Mouse (Mus musculus) cerebellum, adult 9-10 months (tissue): ENCODE measurements at regions not wholly inside any gene's neighbourhood (a gene's known extent, or its start where the extent isn't known, plus 50 kb on each side); places are given as distances from the start of the nearest gene placed in this dataset.
"Not testable (repeated sequence)": the region's sequence is repeated elsewhere in the genome, so short reads cannot be mapped to it uniquely, and the experiment has no call there.

Experiments used
- DNase-seq: peaks from one replicate; pipeline ENCODE4 v3.0.0; 2022

- peak; percentile 56 for DNase-seq
These were observed 223.6 kb upstream of the Egfl6 start for GRCm38 (mm10) chrX:166809165-166809564.

- DNase-seq: no peak
These were observed 222.7 kb upstream of the Egfl6 start for GRCm38 (mm10) chrX:166808207-166808606.

DNA sequence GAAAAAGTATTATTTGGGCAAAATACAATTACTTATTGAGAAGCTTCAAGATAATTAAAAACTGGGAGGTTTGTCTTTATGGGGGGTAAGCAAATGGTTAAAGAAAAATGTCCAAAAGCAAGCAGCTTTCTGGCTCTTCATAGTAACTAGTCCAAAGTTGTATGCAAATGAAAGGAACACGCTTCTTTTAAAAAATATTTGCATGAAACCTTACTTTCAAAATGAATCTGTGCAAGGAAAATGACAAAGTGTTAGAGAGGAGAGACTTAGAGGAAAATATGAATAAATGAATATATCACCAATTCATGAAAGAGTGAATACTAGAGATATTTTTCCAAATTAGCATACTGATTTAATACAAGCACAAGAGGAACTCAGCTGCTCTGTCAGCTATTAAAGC, 220.4 kb upstream of the Egfl6 start:
- no peak for DNase-seq

DNA sequence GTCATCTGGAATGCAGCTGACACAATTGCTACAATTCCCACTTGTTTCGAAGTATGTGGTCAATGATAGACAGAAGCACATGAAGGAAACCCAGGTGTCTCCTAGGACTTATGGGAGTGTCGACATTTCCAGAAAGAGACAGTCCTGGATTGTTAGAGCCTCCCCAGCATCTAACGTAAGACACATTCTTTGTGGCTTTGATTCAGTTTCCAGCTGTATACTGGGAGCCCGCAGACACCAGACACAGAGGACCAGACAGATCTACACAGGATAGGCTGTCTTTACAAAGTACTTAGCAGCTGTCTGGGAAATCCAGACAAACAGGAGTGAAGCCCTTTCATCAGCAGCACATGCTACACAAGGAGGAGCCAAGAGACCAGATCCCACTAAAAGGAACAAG, 220.0 kb upstream of the Egfl6 start:
- no peak for DNase-seq

DNA sequence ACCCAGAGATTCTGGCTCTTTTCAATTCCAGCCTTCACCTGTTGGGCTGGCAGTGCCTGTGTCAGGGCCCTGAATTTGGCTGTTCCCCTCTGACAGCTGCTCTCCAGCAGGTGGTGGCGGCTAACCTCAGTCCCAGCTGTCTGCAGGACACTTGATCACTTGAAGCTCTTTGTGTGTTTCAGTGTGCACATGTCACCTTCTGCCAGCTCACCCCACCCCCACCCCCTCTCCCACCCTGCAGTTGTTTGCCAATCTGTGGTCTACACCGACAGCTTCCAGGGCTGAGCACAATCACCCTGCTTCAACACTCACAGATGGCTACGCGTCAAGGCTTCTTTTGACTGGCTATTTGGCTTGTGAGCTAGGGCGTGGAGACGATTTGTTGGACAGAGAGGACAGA, 217.7 kb upstream of the Egfl6 start:
- DNase-seq: peak; percentile 73

DNA sequence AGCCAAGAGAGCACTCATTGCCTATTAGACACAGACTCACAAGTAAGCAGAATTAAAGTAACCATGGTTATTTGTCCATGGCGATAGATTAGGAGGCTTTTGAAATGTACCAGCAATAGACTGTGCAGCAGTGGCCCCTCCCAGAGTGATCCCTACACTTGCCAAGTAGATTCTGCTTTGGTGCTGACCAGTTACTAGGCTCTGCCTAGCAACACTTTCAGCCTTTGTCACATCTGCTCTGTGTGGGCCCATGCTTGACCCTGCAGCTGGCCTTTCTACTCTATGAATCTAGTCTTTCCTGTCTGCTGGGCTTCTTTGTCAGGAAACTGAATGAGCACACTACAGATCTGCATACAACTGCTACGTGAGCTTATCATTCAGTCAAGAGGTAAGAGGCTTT, 215.5 kb upstream of the Egfl6 start:
- no peak for DNase-seq

DNA sequence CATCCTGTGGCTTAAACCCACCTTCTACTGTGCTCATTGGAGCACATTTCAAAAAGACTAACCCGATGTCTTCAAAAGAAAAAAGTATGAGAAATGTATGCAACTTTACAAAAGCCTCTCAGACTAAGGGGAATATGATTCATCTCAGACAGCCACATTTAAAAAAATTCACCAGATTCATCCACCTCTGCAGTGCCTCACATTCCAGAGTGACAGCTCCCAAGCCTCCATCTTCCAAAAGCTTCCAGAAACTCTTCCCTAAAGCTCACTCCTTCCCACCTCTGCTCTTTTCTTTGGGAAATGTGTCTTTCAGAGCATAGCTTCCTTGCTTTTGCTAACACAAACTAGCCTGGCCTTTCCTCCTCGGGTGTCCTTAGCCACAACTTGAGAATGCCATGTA, 210.1 kb upstream of the Egfl6 start:
- DNase-seq: no peak

- no peak for DNase-seq
These were observed 203.5 kb upstream of the Egfl6 start for GRCm38 (mm10) chrX:166789031-166789430.

DNA sequence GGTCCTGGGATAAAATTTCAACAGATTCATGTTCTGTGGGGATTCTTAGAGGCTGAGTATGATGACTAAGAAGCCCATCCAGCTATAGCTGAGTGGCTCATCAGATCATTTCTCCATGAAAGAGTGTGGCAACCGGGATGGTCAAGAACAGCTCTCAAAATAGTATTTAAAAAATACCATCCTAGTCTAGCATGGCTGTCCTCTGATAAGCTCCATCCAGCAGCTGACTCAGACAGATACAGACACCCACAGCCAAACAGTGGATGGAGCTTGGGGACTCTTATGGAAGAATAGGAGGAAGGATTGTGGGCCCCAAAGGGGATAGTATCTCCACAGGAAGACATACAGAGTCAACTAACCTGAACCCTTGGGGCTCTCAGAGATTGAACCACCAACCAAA, 201.6 kb upstream of the Egfl6 start:
- not testable (repeated sequence) for DNase-seq

- DNase-seq: no peak
These were observed 200.1 kb upstream of the Egfl6 start for GRCm38 (mm10) chrX:166785615-166786014.

DNA sequence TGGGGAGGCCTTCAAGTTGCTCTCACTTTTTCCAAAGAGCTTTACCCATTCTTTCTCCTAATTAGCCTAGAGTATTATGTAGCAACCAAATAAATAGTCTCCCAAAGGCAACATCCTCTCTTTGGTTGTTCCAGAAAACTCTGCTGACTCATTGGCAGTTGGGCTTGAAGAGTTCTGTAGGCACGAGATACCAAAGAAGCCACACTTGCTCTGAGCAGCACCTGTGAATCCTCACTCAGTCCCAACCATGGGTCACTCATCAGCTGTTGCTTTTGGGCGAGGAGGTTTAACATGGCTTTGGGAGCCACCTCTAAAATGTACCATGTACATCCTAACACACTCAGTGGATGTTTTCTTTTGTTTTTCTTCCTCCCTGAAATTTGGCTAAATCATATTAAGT, 197.9 kb upstream of the Egfl6 start:
- no peak for DNase-seq

DNA sequence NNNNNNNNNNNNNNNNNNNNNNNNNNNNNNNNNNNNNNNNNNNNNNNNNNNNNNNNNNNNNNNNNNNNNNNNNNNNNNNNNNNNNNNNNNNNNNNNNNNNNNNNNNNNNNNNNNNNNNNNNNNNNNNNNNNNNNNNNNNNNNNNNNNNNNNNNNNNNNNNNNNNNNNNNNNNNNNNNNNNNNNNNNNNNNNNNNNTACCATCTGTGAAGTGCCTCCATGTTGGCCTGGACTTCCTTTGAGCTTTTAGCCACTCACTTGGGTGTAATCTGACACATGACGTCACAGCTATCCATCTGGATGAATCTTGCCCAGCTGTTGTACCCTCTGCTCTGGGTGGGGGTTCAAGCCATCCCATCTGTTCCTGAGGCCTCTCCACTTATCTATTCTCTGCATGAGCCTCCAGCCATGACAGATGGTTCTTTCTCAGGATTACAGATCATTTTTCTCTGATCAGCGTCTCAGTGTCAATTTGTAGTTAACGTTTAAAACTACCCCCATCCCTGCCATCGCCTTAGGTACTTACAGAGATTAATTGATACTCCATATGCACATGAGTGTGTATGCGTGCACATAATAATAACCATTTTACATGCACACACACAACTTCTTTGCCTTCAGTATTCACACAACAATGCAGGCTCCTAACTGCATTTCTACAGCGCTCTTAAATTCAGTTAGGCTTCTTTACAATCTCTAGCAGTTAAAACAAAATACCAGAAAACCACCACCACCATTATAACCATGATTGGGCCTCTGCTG, 194.0 kb upstream of the Egfl6 start:
- no peak for DNase-seq

- no peak for DNase-seq
These were observed 187.9 kb upstream of the Egfl6 start for GRCm38 (mm10) chrX:166773408-166773854.

DNA sequence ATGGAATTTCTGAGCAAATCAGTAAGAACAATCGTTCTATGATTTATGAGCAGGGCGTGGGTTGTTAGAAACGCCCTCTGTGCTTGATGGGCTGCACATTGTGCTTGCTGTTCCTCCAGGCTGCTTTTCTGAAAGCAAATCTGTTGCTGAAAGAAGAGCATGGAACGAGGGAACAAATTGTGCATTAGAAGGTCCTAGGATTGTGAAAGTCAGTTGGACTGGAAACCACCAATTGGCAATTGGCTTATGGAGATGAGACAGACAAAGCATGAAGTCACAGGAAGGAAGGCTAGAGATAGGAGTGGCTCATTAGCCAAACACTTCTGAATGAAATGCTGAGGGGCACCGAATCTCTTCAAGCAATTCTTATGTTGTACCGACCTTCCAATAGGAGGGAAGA, 181.5 kb upstream of the Egfl6 start:
- no peak for DNase-seq

DNA sequence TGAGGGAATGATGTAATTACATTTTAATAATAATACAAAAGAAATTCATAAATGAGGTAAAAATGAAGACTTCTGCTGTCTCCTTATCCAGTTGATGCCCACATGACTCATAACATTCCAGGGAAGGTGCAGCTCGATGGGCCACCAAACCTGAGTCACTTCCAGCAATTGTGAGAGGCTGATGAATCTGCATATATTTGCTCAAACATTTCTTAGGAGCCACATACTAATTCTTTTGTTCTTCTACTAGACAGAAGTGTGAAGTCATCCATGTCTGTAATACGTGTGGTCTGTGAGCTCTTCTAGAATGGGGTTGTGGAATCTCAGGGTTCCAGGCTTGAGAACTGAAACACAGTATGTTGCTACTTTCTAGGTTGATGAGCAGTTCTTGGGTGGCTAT, 180.1 kb upstream of the Egfl6 start:
- DNase-seq: no peak

GRCm38 (mm10) chrX:166762098-166762497, 176.6 kb upstream of the Egfl6 start:
- no peak for DNase-seq

DNA sequence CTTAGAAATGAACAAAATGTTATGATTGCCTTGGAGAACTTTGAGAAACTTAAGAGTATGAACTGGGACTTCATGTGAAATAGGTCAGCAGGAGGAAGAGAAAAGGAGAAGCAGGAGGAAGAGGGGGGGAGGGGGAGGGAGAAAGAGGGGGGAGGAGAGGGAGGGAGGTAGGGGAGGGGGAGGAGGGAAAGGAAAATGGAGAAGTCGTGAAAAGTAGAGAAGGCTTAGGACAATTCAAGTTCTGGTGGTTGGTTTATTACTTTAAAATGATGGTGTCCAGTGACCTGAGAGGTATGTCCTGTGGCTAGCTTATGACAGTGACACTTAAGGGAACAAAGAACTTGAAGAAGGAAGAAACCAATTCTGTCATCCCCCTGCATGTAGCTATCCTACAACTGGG, 171.6 kb upstream of the Egfl6 start:
- DNase-seq: no peak

GRCm38 (mm10) chrX:166754967-166755654, 169.6 kb upstream of the Egfl6 start:
- DNase-seq: no peak

GRCm38 (mm10) chrX:166749055-166749679, 163.6 kb upstream of the Egfl6 start:
- DNase-seq: no peak

- DNase-seq: peak; percentile 4
These were observed 145.8 kb upstream of the Egfl6 start for GRCm38 (mm10) chrX:166731354-166731753.

- DNase-seq: no peak
These were observed 143.1 kb upstream of the Egfl6 start for GRCm38 (mm10) chrX:166728622-166728928.

- DNase-seq: peak; percentile 17
These were observed 142.5 kb upstream of the Egfl6 start for GRCm38 (mm10) chrX:166727823-166728621.

DNA sequence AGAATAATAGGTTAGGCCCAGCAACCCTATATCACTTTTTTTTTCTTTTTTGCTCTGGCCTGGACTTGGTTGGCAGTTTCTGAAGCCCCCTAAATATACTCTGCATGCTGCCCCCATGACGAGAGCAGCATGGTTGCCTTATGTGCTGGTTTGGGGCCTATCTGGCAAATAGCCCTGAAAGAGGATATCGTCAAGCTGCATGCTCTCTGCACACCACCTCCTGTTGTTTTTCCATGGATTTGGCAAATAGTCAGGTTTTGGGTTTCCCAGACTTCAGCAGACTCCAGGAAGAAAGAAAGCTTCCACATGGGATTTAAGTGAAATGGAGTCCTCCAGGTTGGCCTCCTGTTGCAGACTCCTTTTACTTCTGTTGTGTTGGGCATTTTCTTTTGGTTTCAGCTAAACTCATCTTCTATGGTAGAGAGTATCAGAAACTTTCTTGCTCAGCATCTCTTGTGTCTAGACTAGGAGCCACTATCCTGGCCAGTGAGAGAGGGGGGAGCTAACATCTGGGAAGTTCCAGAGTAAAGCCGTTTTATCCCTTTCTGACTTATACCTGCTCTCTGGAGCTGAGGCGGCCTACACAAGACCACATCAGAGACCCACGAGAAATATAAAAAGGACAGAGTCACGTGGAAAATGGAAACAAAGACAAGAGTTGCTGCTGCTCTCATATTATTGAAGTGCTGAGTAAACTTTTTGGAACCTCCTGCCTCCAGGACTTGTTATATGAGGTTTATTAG, 140.4 kb upstream of the Egfl6 start:
- no peak for DNase-seq
